Comparison of ENCODE assay signal across 1 mouse cellular context in genomic region chr11:97995564-97996288, GRCm38 (mm10).
TF ChIP-seq lines count a peak whose summit lies in the region.

TSS of gene Arl5c (minus strand) at chr11:97996181.

TF ChIP-seq in CH12.LX, 34 proteins besides CTCF, POLR2A, EP300 and RAD21 (continued from another document):
- TF ChIP-seq POLR2AphosphoS2 (IDR thresholded peaks at IDR 0.05; ENCODE audit: low read depth, low read length) (0 out of 2 replicates have a peak, but pooled peaks have one; percentile 21), NRF1 (IDR thresholded peaks at IDR 0.05; ENCODE audit: low read depth, low read length) (no peak), SMC3 (IDR thresholded peaks at IDR 0.05; ENCODE audit: low read depth, low read length) (peak; percentile 42), TBP (conservative IDR thresholded peaks at IDR 0.05; ENCODE audit: low read depth, low read length) (0 out of 2 replicates have a peak, but pooled peaks have one; percentile 31), E2F4 (IDR thresholded peaks at IDR 0.05; ENCODE audit: insufficient replicate concordance, low read depth, low read length) (no peak), BHLHE40 (IDR thresholded peaks at IDR 0.05; ENCODE audit: low read depth, low read length) (peak; percentile 55; the same call in 1 of the 2 replicates), CHD2 (IDR thresholded peaks at IDR 0.05; ENCODE audit: low read length) (no peak), CHD1 (IDR thresholded peaks at IDR 0.05; ENCODE audit: low read depth, low read length) (peak; percentile 86; the same call in 1 of the 2 replicates), ELF1 (IDR thresholded peaks at IDR 0.05; ENCODE audit: low read depth, low read length) (peak; percentile 15; the same call in 1 of the 2 replicates), USF2 (conservative IDR thresholded peaks at IDR 0.05; ENCODE audit: low read depth, low read length) (no peak), ZNF384 (IDR thresholded peaks at IDR 0.05; ENCODE audit: low read depth, low read length) (no peak), UBTF (IDR thresholded peaks at IDR 0.05; ENCODE audit: low read depth, low read length) (0 out of 2 replicates have a peak, but pooled peaks have one; percentile 20), MXI1 (IDR thresholded peaks at IDR 0.05; ENCODE audit: low read depth, low read length) (0 out of 2 replicates have a peak, but pooled peaks have one; percentile 18), USF1 (IDR thresholded peaks at IDR 0.05; ENCODE audit: low read depth, low read length) (no peak), MEF2A (IDR thresholded peaks at IDR 0.05; ENCODE audit: borderline replicate concordance, low read depth, low read length) (peak; percentile 61; the same call in 1 of the 2 replicates)
